Mouse (Mus musculus): ENCODE measurements around the gene Jmjd8. TPM values are rescaled to one million over a fixed set of nuclear protein-coding genes. Genes with fewer than 3 reads are reported as not detected.

Gene Jmjd8
- polyA plus RNA-seq (2012; ENCODE audit: low replicate concordance) = 7.2 and 7.4 TPM in 2 replicates

GRCm38 (mm10) chr17:25828712-25829557 lies at the start of gene Jmjd8:
Gene Jmjd8 (plus strand): TSS chr17:25828867.

GRCm38 (mm10) chr17:25785281-25785745 lies 43.4 kb upstream of the Jmjd8 start, which contains the start of gene Haghl:
Gene Haghl (minus strand): TSS chr17:25785673.

GRCm38 (mm10) chr17:25786280-25786679 lies 42.4 kb upstream of the Jmjd8 start, which contains the start of gene Ccdc78:
Gene Ccdc78 (plus strand): TSS chr17:25786580.

GRCm38 (mm10) chr17:25792615-25793014 lies 36.1 kb upstream of the Jmjd8 start, which contains the start of gene Fam173a:
Gene Fam173a (minus strand): TSS chr17:25792901.

GRCm38 (mm10) chr17:25795609-25796092 lies 33.0 kb upstream of the Jmjd8 start, which contains the start of gene AC134908.4:
Gene AC134908.4 (minus strand): TSS chr17:25795659.

GRCm38 (mm10) chr17:25796951-25797369 lies 31.7 kb upstream of the Jmjd8 start, which contains the start of gene Metrn:
Gene Metrn (minus strand): TSS chr17:25797136.

GRCm38 (mm10) chr17:25808789-25809605 lies 19.7 kb upstream of the Jmjd8 start, which contains the start of gene Fbxl16:
Gene Fbxl16 (plus strand): TSS chr17:25809085.

GRCm38 (mm10) chr17:25823452-25823851 lies 5.2 kb upstream of the Jmjd8 start, which contains the start of gene Wdr24:
Gene Wdr24 (plus strand): TSS chr17:25823627.

GRCm38 (mm10) chr17:25833291-25833663 lies 4.6 kb downstream of the Jmjd8 start, which contains the start of gene Stub1:
Gene Stub1 (minus strand): TSS chr17:25833404.

GRCm38 (mm10) chr17:25837076-25837410 lies 8.4 kb downstream of the Jmjd8 start, which contains the start of gene Rhbdl1:
Gene Rhbdl1 (minus strand): TSS chr17:25837295.

GRCm38 (mm10) chr17:25841117-25841880 lies 12.6 kb downstream of the Jmjd8 start, which contains the start of gene Gm20683:
Gene Gm20683 (minus strand): TSS chr17:25841763.

GRCm38 (mm10) chr17:25844396-25844901 lies 15.8 kb downstream of the Jmjd8 start, which contains the start of gene Rhot2:
Gene Rhot2 (minus strand): TSS chr17:25844851.

GRCm38 (mm10) chr17:25860832-25861703 lies 32.4 kb downstream of the Jmjd8 start, which contains the start of gene Wdr90:
Gene Wdr90 (minus strand): TSS chr17:25861501.

GRCm38 (mm10) chr17:25868601-25869191 lies 40.0 kb downstream of the Jmjd8 start, which contains the start of gene Mcrip2:
Gene Mcrip2 (minus strand): TSS chr17:25868764.

GRCm38 (mm10) chr17:25874721-25875170 lies 46.1 kb downstream of the Jmjd8 start, which contains the start of gene Mettl26:
Gene Mettl26 (plus strand): TSS chr17:25875074.

GRCm38 (mm10) chr17:25880196-25880910 lies 51.7 kb downstream of the Jmjd8 start, which contains the start of gene Wfikkn1:
Gene Wfikkn1 (minus strand): TSS chr17:25880858.

All from hematopoietic multipotent progenitor cell, adult 10-12 weeks (in vitro differentiated cells).